ENCODE assay signal across 8 mouse cellular contexts in the genomic region with DNA sequence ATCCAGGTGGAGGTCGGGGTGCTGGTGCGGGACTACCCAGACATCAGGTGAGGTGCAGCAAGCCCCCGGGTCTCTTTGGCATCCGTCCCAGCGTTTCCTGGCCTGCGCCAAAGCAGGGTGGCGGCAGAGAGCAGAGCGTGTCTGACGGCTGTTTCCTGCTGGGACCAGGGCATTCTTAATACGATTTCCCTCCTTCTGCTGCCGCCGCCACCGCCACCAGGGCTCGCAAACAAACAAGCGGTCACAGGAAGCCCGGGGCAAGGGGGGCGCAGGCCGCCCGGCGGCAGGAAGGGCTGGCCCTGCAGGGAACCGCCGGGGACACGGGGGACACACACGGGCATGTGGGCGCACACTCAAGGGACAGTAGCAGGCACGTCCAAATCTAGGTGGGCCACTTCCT. TPM values are rescaled to one million over a fixed set of nuclear protein-coding genes. Genes with fewer than 3 reads are reported as not detected.
DNase-seq lines count a peak whose midpoint lies in the region; ATAC-seq lines count a peak whose summit lies in the region.

No protein-coding gene starts in this region.

- no peak overlapping the region for H3K27ac ChIP-seq in intestine, embryonic 16.5 days (ENCODE audit: low read length)
- no peak overlapping the region for H3K27ac ChIP-seq in liver, embryonic 15.5 days (replicated peaks)

- DNase-seq in right cerebral cortex, postnatal 4 days, result peak; percentile 40
- DNase-seq in right cerebral cortex, adult 18-20 months, result no peak
- DNase-seq in neural tube, embryonic 10.5 days (ENCODE audit: extremely low spot score, low spot score), result peak; percentile 40
- no peak for DNase-seq in layer of hippocampus, postnatal 14 days (ENCODE audit: low spot score in 2 of 2)
- DNase-seq in frontal cortex, postnatal 36 days (ENCODE audit: low spot score in 2 of 2), result no peak

- H3K4me2 ChIP-seq in intestine, embryonic 16.5 days (ENCODE audit: low read depth, low read length), result peak overlapping the region; percentile 46
- peak overlapping the region; percentile 23; the same call in 1 of the 2 replicates for H3K4me2 ChIP-seq in liver, embryonic 15.5 days

- peak; percentile 54 for ATAC-seq in granulocyte monocyte progenitor cell, adult 5-6 weeks (replicated peaks; ENCODE audit: poor library complexity, severe bottlenecking)
- 0 out of 2 replicates have a peak, but pooled peaks have one; percentile 33 for ATAC-seq in intestine, embryonic 16.5 days
- ATAC-seq in liver, embryonic 15.5 days (ENCODE audit: insufficient read depth), result no peak

- no peaks in the 10 kb centered on the region for H3K36me3 ChIP-seq in intestine, embryonic 16.5 days (ENCODE audit: control insufficient read depth, insufficient read depth, low read length)
- no peaks in the 10 kb centered on the region for H3K36me3 ChIP-seq in liver, embryonic 15.5 days (replicated peaks)

- 3% methylated on average over 26 of the region's 26 CpGs for WGBS in intestine, embryonic 16.5 days
- 20% methylated on average over 26 of the region's 26 CpGs for WGBS in liver, embryonic 15.5 days (ENCODE audit: insufficient replicate concordance)

- peak overlapping the region; percentile 27 for H3K4me3 ChIP-seq in intestine, embryonic 16.5 days (ENCODE audit: low read length)
- H3K4me3 ChIP-seq in liver, embryonic 15.5 days (replicated peaks), result no peak overlapping the region

- peak overlapping the region; percentile 43; the same call in 1 of the 2 replicates for H3K9ac ChIP-seq in intestine, embryonic 16.5 days (ENCODE audit: low read depth, low read length)
- no peak overlapping the region for H3K9ac ChIP-seq in liver, embryonic 15.5 days

- peaks cover 39% of the 10 kb centered on the region for H3K27me3 ChIP-seq in intestine, embryonic 16.5 days (replicated peaks; ENCODE audit: control insufficient read depth, insufficient read depth, low read length)
- peaks cover 31% of the 10 kb centered on the region for H3K27me3 ChIP-seq in liver, embryonic 15.5 days

- peaks cover 7% of the 10 kb centered on the region for H3K4me1 ChIP-seq in intestine, embryonic 16.5 days (ENCODE audit: control insufficient read depth, insufficient read depth, low read length)
- peaks cover 20% of the 10 kb centered on the region for H3K4me1 ChIP-seq in liver, embryonic 15.5 days (replicated peaks)

- H3K9me3 ChIP-seq in intestine, embryonic 16.5 days (ENCODE audit: control insufficient read depth, low read length), result no peaks in the 10 kb centered on the region
- H3K9me3 ChIP-seq in liver, embryonic 15.5 days (replicated peaks), result no peaks in the 10 kb centered on the region

RNA-seq across cellular contexts. Expression of gene Bloc1s3, which starts 16.4 kb away (rescaled TPM):
- total RNA-seq in granulocyte monocyte progenitor cell, adult 5-6 weeks (2014; fragmentation: Nextera tagmentation), result 3.1 and 4.5 TPM in 2 replicates
- total RNA-seq in granulocyte monocyte progenitor cell, adult 5-6 weeks (2017), result 0.60 and 1.0 TPM in 2 replicates
- polyA plus RNA-seq in intestine, embryonic 16.5 days (2015; fragmentation: Nextera tagmentation; extraction: Ambion mirVana), result 1.4 and 2.0 TPM in 2 replicates
- 0.79 and 1.1 TPM in 2 replicates for polyA plus RNA-seq in liver, embryonic 15.5 days (2015; fragmentation: Nextera tagmentation; extraction: Ambion mirVana)
- total RNA-seq in layer of hippocampus, postnatal 14 days (2021), result 1 to 10 TPM; 6.4 to 7.0 TPM

RNA-seq across cellular contexts. Expression of gene Trappc6a, which starts 16.5 kb away (rescaled TPM):
- 75.3 and 83.4 TPM in 2 replicates for total RNA-seq in granulocyte monocyte progenitor cell, adult 5-6 weeks (2014; fragmentation: Nextera tagmentation)
- total RNA-seq in granulocyte monocyte progenitor cell, adult 5-6 weeks (2017), result 28.2 and 30.6 TPM in 2 replicates
- polyA plus RNA-seq in intestine, embryonic 16.5 days (2015; fragmentation: Nextera tagmentation; extraction: Ambion mirVana), result 147 and 159 TPM in 2 replicates
- 41.2 and 42.0 TPM in 2 replicates for polyA plus RNA-seq in liver, embryonic 15.5 days (2015; fragmentation: Nextera tagmentation; extraction: Ambion mirVana)
- total RNA-seq in layer of hippocampus, postnatal 14 days (2021), result 10 to 100 TPM; 23.0 to 24.2 TPM

RNA-seq across cellular contexts. Expression of gene Nkpd1, which starts 25.9 kb away (rescaled TPM):
- total RNA-seq in granulocyte monocyte progenitor cell, adult 5-6 weeks (2014; fragmentation: Nextera tagmentation), result not detected in 2 replicates
- not detected in 2 replicates for total RNA-seq in granulocyte monocyte progenitor cell, adult 5-6 weeks (2017)
- 0.06 and 0.07 TPM in 2 replicates for polyA plus RNA-seq in intestine, embryonic 16.5 days (2015; fragmentation: Nextera tagmentation; extraction: Ambion mirVana)
- not detected in 2 replicates for polyA plus RNA-seq in liver, embryonic 15.5 days (2015; fragmentation: Nextera tagmentation; extraction: Ambion mirVana)
- under 1 TPM; 0.48 to 0.69 TPM for total RNA-seq in layer of hippocampus, postnatal 14 days (2021)

RNA-seq across cellular contexts. Expression of gene Exoc3l2, which starts 28.6 kb away (rescaled TPM):
- 1.0 and 2.5 TPM in 2 replicates for total RNA-seq in granulocyte monocyte progenitor cell, adult 5-6 weeks (2014; fragmentation: Nextera tagmentation)
- 0.95 TPM in 1 of 2 replicates, not detected in the other for total RNA-seq in granulocyte monocyte progenitor cell, adult 5-6 weeks (2017)
- 0.27 and 0.46 TPM in 2 replicates for polyA plus RNA-seq in intestine, embryonic 16.5 days (2015; fragmentation: Nextera tagmentation; extraction: Ambion mirVana)
- polyA plus RNA-seq in liver, embryonic 15.5 days (2015; fragmentation: Nextera tagmentation; extraction: Ambion mirVana), result 0.85 and 1.2 TPM in 2 replicates
- 1 to 10 TPM in 1 of 2 experiments, under 1 TPM in 1; 0.91 to 1.0 TPM for total RNA-seq in layer of hippocampus, postnatal 14 days (2021)

RNA-seq across cellular contexts. Expression of gene Mark4, which starts 33.1 kb away (rescaled TPM):
- total RNA-seq in granulocyte monocyte progenitor cell, adult 5-6 weeks (2014; fragmentation: Nextera tagmentation), result 9.1 and 10.8 TPM in 2 replicates
- 2.5 and 3.8 TPM in 2 replicates for total RNA-seq in granulocyte monocyte progenitor cell, adult 5-6 weeks (2017)
- polyA plus RNA-seq in intestine, embryonic 16.5 days (2015; fragmentation: Nextera tagmentation; extraction: Ambion mirVana), result 3.7 and 4.4 TPM in 2 replicates
- polyA plus RNA-seq in liver, embryonic 15.5 days (2015; fragmentation: Nextera tagmentation; extraction: Ambion mirVana), result 1.2 and 1.6 TPM in 2 replicates
- 100 to 1,000 TPM; 114 to 119 TPM for total RNA-seq in layer of hippocampus, postnatal 14 days (2021)

Comparison
In these comparisons a context has a peak if more than half of its experiments do, and no peak if none do; other contexts are left out.
1. DNase-seq: peak in right cerebral cortex, postnatal 4 days (single experiment) and neural tube, embryonic 10.5 days (single experiment); none in right cerebral cortex, adult 18-20 months (single experiment), layer of hippocampus, postnatal 14 days (0 of 2) and frontal cortex, postnatal 36 days (0 of 2).